Mouse (Mus musculus) B cell, adult (primary cell): ENCODE results near the gene Rgn. TPM values are rescaled to one million over a fixed set of nuclear protein-coding genes. Genes with fewer than 3 reads are reported as not detected.

Experiments
- total RNA-seq: library from RNA; stranded (reverse); gene quantifications from 4 replicates; pipeline ENCODE4 v1.2.4, GENCODE M21; 2023; ENCODE audit not compliant: inconsistent age

The Rgn gene
- not detected in 4 replicates for total RNA-seq

DNA sequence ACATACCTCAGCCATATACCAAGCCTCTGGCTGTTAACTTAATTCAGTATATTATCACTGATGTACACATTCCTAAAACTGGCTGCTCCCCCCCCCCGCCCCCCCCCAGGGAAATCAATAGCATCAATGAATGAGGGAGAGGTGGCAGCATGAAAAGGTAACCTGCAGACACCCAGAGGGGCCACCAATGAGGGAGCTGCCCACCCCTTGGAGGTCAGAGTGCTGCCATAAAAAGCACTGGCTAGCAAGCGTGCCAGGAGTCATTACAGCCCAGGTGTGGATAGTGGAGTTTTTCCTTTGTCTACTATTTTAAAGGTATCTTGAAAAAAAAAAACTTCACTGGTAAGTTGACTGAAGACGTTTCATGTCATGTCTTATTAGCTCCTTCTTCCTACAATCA, at the start of gene Rgn:
Gene Rgn, plus strand, starts transcription at position 256 of the 400 bp plus-strand sequence.

Other genes starting within 250 kb of the Rgn start
- 36.8 to 38.6 TPM (median 37.6 TPM) in 4 replicates for gene Rp2, start 185.3 kb upstream of the Rgn start, total RNA-seq
- gene Jade3, start 124.1 kb upstream of the Rgn start, total RNA-seq, result 4.8 to 5.4 TPM (median 5.0 TPM) in 4 replicates
- gene Rbm10, start 67.7 kb downstream of the Rgn start, total RNA-seq, result 48.1 to 59.9 TPM (median 52.3 TPM) in 4 replicates
- gene Ndufb11, start 67.8 kb downstream of the Rgn start, total RNA-seq, result 119 to 130 TPM (median 127 TPM) in 4 replicates
- 216 to 250 TPM (median 248 TPM) in 4 replicates for gene Uba1, start 108.5 kb downstream of the Rgn start, total RNA-seq
- 67.0 to 86.8 TPM (median 76.3 TPM) in 4 replicates for gene Cdk16, start 138.2 kb downstream of the Rgn start, total RNA-seq
- gene Usp11, start 154.1 kb downstream of the Rgn start, total RNA-seq, result 33.2 to 36.7 TPM (median 35.1 TPM) in 4 replicates
- gene Araf, start 248.0 kb downstream of the Rgn start, total RNA-seq, result 148 to 185 TPM (median 168 TPM) in 4 replicates